Mouse (Mus musculus) liver, embryonic 12.5 days (tissue): Measurements from ENCODE around the gene Scube1. TPM values are rescaled to one million over a fixed set of nuclear protein-coding genes. Genes with fewer than 3 reads are reported as not detected.

Experiments
- ATAC-seq: fragments of 200-750 bp; cut with Nextera tagmentation; 2 replicates; pipeline ENCODE4 v1.8.0; 2017; ENCODE audit warnings: moderate number of reproducible peaks, mild to moderate bottlenecking, moderate library complexity
- H3K27ac ChIP-seq: fragments of 300-500 bp; sonication (generic); 2 replicates; pipeline ENCODE4 v1.5.1; 2016; ENCODE audit warnings: mild to moderate bottlenecking
- H3K27me3 ChIP-seq: fragments of 300-500 bp; sonication (generic); replicated peaks from 2 replicates; pipeline ENCODE4 v1.6.1; 2016; ENCODE audit warnings: mild to moderate bottlenecking, moderate library complexity
- H3K36me3 ChIP-seq: fragments of 300-500 bp; sonication (generic); 2 replicates; pipeline ENCODE4 v1.6.1; 2016; ENCODE audit warnings: mild to moderate bottlenecking, moderate library complexity
- H3K4me1 ChIP-seq: fragments of 300-500 bp; sonication (generic); 2 replicates; pipeline ENCODE4 v1.6.1; 2016
- H3K4me2 ChIP-seq: fragments of 300-500 bp; sonication (generic); 2 replicates; pipeline ENCODE4 v1.6.1; 2016; ENCODE audit warnings: mild to moderate bottlenecking, moderate library complexity
- H3K4me3 ChIP-seq: fragments of 300-500 bp; sonication (generic); 2 replicates; pipeline ENCODE4 v1.5.1; 2016; ENCODE audit warnings: mild to moderate bottlenecking, moderate library complexity
- H3K9ac ChIP-seq: fragments of 300-500 bp; sonication (generic); 2 replicates; pipeline ENCODE4 v1.6.1; 2016; ENCODE audit warnings: mild to moderate bottlenecking, moderate library complexity
- H3K9me3 ChIP-seq: fragments of 300-500 bp; sonication (generic); replicated peaks from 2 replicates; pipeline ENCODE4 v1.6.1; 2016; ENCODE audit warnings: mild to moderate bottlenecking, moderate library complexity
- WGBS: fragments of 180-500 bp; shearing (Covaris S2); methylation state at CpG from one replicate; pipeline ENCODE4 v1.1.7; 2016; ENCODE audit not compliant: insufficient replicate concordance; 5-methylcytosine and 5-hydroxymethylcytosine counted together
- polyA plus RNA-seq: library from polyadenylated mRNA; unstranded; fragments of >200 nt; fragmentation: Nextera tagmentation; extraction: Ambion mirVana; gene quantifications from 2 replicates; pipeline ENCODE4 v1.2.1, GENCODE M21; 2016

Scube1 gene
- polyA plus RNA-seq, 1 experiment from 2014 or later, result 0.50 TPM

GRCm38 (mm10) chr15:83680300-83680699, 44.5 kb downstream of the Scube1 start:
- Histone ChIP-seq H3K36me3 (no peaks in the 10 kb centered on the region), H3K9ac (no peak overlapping the region), H3K27me3 (peaks cover 46% of the 10 kb centered on the region), H3K4me1 (no peaks in the 10 kb centered on the region), H3K9me3 (no peaks in the 10 kb centered on the region), H3K4me3 (no peak overlapping the region), H3K27ac (no peak overlapping the region), H3K4me2 (no peak overlapping the region)
- WGBS, result 58% methylated on average over 7 of the region's 7 CpGs
- ATAC-seq, result no peak

GRCm38 (mm10) chr15:83679729-83680128, 45.1 kb downstream of the Scube1 start:
- Histone ChIP-seq H3K27ac (no peak overlapping the region), H3K9me3 (no peaks in the 10 kb centered on the region), H3K27me3 (peaks cover 46% of the 10 kb centered on the region), H3K4me1 (no peaks in the 10 kb centered on the region), H3K4me3 (no peak overlapping the region), H3K9ac (no peak overlapping the region), H3K4me2 (no peak overlapping the region), H3K36me3 (no peaks in the 10 kb centered on the region)
- 53% methylated on average over 5 of the region's 5 CpGs for WGBS
- ATAC-seq, result no peak

GRCm38 (mm10) chr15:83678606-83679005, 46.2 kb downstream of the Scube1 start:
- H3K4me2 ChIP-seq, result no peak overlapping the region
- no peak overlapping the region for H3K27ac ChIP-seq
- no peak overlapping the region for H3K9ac ChIP-seq
- H3K9me3 ChIP-seq, result no peaks in the 10 kb centered on the region
- no peak for ATAC-seq
- H3K4me1 ChIP-seq, result no peaks in the 10 kb centered on the region
- H3K27me3 ChIP-seq, result peaks cover 46% of the 10 kb centered on the region
- no peaks in the 10 kb centered on the region for H3K36me3 ChIP-seq
- H3K4me3 ChIP-seq, result no peak overlapping the region
- WGBS, result 13% methylated on average over 11 of the region's 11 CpGs

GRCm38 (mm10) chr15:83678089-83678488, 46.7 kb downstream of the Scube1 start:
- Histone ChIP-seq H3K36me3 (no peaks in the 10 kb centered on the region), H3K4me2 (no peak overlapping the region), H3K4me1 (no peaks in the 10 kb centered on the region), H3K27ac (no peak overlapping the region), H3K9me3 (no peaks in the 10 kb centered on the region), H3K27me3 (peaks cover 46% of the 10 kb centered on the region), H3K9ac (no peak overlapping the region), H3K4me3 (no peak overlapping the region)
- 28% methylated on average over 7 of the region's 7 CpGs for WGBS
- no peak for ATAC-seq

- Histone ChIP-seq H3K4me1 (no peaks in the 10 kb centered on the region), H3K27ac (no peak overlapping the region), H3K4me2 (no peak overlapping the region), H3K27me3 (peaks cover 46% of the 10 kb centered on the region), H3K4me3 (no peak overlapping the region), H3K9me3 (no peaks in the 10 kb centered on the region), H3K36me3 (no peaks in the 10 kb centered on the region), H3K9ac (no peak overlapping the region)
- 72% methylated on average over 6 of the region's 6 CpGs for WGBS
- no peak for ATAC-seq
These were observed 47.7 kb downstream of the Scube1 start for GRCm38 (mm10) chr15:83677098-83677497.

- Histone ChIP-seq H3K27ac (no peak overlapping the region), H3K9me3 (no peaks in the 10 kb centered on the region), H3K27me3 (peaks cover 45% of the 10 kb centered on the region), H3K9ac (no peak overlapping the region), H3K36me3 (no peaks in the 10 kb centered on the region), H3K4me3 (no peak overlapping the region), H3K4me2 (no peak overlapping the region), H3K4me1 (no peaks in the 10 kb centered on the region)
- 64% methylated on average over 3 of the region's 3 CpGs for WGBS
- ATAC-seq, result no peak
These were observed 48.5 kb downstream of the Scube1 start for GRCm38 (mm10) chr15:83676286-83676685.

- H3K36me3 ChIP-seq, result no peaks in the 10 kb centered on the region
- no peak overlapping the region for H3K27ac ChIP-seq
- ATAC-seq, result no peak
- peaks cover 18% of the 10 kb centered on the region for H3K27me3 ChIP-seq
- H3K4me2 ChIP-seq, result no peak overlapping the region
- H3K4me3 ChIP-seq, result no peak overlapping the region
- H3K9me3 ChIP-seq, result no peaks in the 10 kb centered on the region
- no peak overlapping the region for H3K9ac ChIP-seq
- H3K4me1 ChIP-seq, result no peaks in the 10 kb centered on the region
- WGBS, result 82% methylated on average over 3 of the region's 3 CpGs
These were observed 51.2 kb downstream of the Scube1 start for GRCm38 (mm10) chr15:83673621-83674020.

- no peaks in the 10 kb centered on the region for H3K9me3 ChIP-seq
- no peak overlapping the region for H3K9ac ChIP-seq
- 60% methylated on average over 6 of the region's 6 CpGs for WGBS
- H3K4me1 ChIP-seq, result no peaks in the 10 kb centered on the region
- H3K27me3 ChIP-seq, result no peaks in the 10 kb centered on the region
- ATAC-seq, result no peak
- H3K4me2 ChIP-seq, result no peak overlapping the region
- H3K4me3 ChIP-seq, result no peak overlapping the region
- H3K27ac ChIP-seq, result no peak overlapping the region
- H3K36me3 ChIP-seq, result no peaks in the 10 kb centered on the region
These were observed 57.3 kb downstream of the Scube1 start for GRCm38 (mm10) chr15:83667501-83667900.

DNA sequence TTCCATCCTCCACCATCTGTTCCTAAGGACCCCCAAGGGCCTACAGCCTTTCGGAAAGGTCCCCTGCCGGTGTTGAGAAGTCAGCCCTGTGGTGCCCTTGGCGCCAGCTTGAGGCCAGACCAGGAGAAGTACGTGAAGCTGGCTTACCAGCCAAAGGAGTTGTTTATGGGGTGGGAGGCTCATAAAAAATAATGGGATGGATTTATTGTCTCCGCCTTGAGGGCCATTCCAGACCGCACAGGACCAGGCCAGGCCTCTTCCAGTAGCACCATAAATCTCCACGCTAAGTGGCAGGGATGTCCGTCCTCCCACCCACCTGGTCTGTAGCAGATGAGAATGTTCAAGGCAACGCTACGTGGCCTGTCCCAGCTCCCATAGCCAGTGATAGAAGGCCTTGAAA, 58.4 kb downstream of the Scube1 start:
- Histone ChIP-seq H3K9ac (no peak overlapping the region; the same call in 1 of the 2 replicates), H3K4me2 (no peak overlapping the region), H3K27me3 (no peaks in the 10 kb centered on the region; the same call in 1 of the 2 replicates), H3K4me1 (no peaks in the 10 kb centered on the region), H3K9me3 (no peaks in the 10 kb centered on the region), H3K36me3 (no peaks in the 10 kb centered on the region), H3K27ac (no peak overlapping the region), H3K4me3 (no peak overlapping the region)
- ATAC-seq, result no peak
- 71% methylated on average over 10 of the region's 10 CpGs for WGBS

DNA sequence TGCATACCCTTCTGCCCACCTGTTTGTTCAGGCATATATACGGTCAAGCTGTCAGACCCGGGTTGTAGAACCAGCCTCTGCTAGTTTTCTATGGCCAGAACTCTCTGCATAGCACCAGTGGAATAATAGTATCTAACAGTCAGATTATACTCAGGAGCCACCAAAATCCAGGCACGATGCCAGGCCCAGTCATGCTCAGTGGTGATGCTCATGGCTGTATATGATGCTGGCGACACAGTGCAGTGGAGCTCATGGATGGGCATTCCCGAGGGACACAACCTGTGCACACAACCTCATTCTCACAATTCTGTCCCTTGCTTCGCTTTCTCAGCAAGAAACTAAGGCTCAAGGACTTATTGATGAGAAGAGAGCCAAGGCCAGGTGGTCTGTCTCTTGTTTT, 58.8 kb downstream of the Scube1 start:
- no peak for ATAC-seq
- Histone ChIP-seq H3K9me3 (no peaks in the 10 kb centered on the region), H3K4me2 (no peak overlapping the region), H3K4me3 (no peak overlapping the region), H3K27ac (no peak overlapping the region), H3K4me1 (no peaks in the 10 kb centered on the region), H3K9ac (no peak overlapping the region), H3K36me3 (no peaks in the 10 kb centered on the region), H3K27me3 (no peaks in the 10 kb centered on the region; the same call in 1 of the 2 replicates)
- 67% methylated on average over 6 of the region's 6 CpGs for WGBS

DNA sequence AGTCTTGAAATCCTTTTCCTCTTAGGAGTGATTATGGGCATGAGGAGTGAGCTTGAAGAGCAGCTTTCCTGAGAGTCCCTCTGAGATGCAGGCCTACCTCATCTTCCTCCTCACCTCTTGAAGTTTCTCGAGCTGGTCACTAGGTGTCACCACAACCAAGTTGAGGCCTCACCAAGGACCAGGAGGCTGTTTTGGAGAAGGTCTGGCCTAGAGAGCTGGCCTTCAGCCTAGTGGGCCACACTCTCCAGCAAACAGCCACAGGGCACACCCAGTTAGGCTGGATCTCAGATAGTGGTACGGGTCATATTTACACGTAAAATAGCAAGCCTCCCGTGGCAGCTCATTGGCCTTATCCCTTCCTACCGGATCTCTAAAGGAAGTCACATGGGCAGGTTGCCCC, 60.1 kb downstream of the Scube1 start:
- 54% methylated on average over 5 of the region's 5 CpGs for WGBS
- H3K4me2 ChIP-seq, result no peak overlapping the region
- H3K4me1 ChIP-seq, result no peaks in the 10 kb centered on the region
- no peak overlapping the region for H3K27ac ChIP-seq
- no peaks in the 10 kb centered on the region for H3K36me3 ChIP-seq
- H3K27me3 ChIP-seq, result no peaks in the 10 kb centered on the region; the same call in 1 of the 2 replicates
- H3K9me3 ChIP-seq, result no peaks in the 10 kb centered on the region
- H3K4me3 ChIP-seq, result no peak overlapping the region
- no peak for ATAC-seq
- no peak overlapping the region for H3K9ac ChIP-seq

GRCm38 (mm10) chr15:83663066-83663465, 61.8 kb downstream of the Scube1 start:
- H3K4me2 ChIP-seq, result no peak overlapping the region
- no peaks in the 10 kb centered on the region; the same call in 1 of the 2 replicates for H3K27me3 ChIP-seq
- H3K4me3 ChIP-seq, result no peak overlapping the region
- no peaks in the 10 kb centered on the region for H3K4me1 ChIP-seq
- H3K27ac ChIP-seq, result no peak overlapping the region
- no peaks in the 10 kb centered on the region for H3K36me3 ChIP-seq
- ATAC-seq, result no peak
- H3K9me3 ChIP-seq, result no peaks in the 10 kb centered on the region
- no peak overlapping the region for H3K9ac ChIP-seq
- WGBS, result 44% methylated on average over 4 of the region's 4 CpGs

GRCm38 (mm10) chr15:83662106-83662505, 62.7 kb downstream of the Scube1 start:
- H3K27me3 ChIP-seq, result no peaks in the 10 kb centered on the region; the same call in 1 of the 2 replicates
- H3K27ac ChIP-seq, result no peak overlapping the region
- H3K9me3 ChIP-seq, result no peaks in the 10 kb centered on the region
- no peaks in the 10 kb centered on the region for H3K4me1 ChIP-seq
- whole genome bisulfite sequencing, result 39% methylated on average over 7 of the region's 7 CpGs
- no peak overlapping the region for H3K4me2 ChIP-seq
- H3K9ac ChIP-seq, result no peak overlapping the region
- no peak overlapping the region for H3K4me3 ChIP-seq
- H3K36me3 ChIP-seq, result no peaks in the 10 kb centered on the region
- no peak for ATAC-seq
